Mouse (Mus musculus): ENCODE data around the gene Gfi1.

Gene Gfi1

DNA sequence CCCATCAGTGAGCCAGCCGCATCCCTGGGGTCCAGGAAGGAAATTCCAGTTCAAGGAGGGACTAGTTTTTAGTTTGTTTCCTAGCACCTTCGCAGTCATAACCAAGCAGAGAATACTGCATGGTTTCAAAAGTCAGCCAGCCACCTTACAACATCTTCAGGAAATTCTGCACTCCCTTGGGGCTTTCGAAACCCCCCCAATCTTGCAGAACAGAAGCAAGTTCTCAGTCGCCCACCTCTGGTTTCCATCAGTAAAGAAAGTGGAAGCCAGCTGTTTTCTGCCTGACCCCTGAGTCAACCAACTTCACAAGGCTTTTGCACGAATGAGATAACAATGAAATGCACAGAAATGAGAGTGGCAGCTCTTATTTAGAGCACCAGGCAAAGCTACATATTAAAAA is 47.4 kb downstream of the Gfi1 start:
- DNase-seq (ENCODE audit: low spot score in 2 of 2): no peak
